9 mouse cellular contexts compared by ENCODE assay signal in genomic region chr5:66545573-66546141, GRCm38 (mm10).
DNase-seq lines count a peak whose midpoint lies in the region; ATAC-seq lines count a peak whose summit lies in the region.
"Had no signal": no experiment of that assay in that cellular context is flagged by ENCODE, and none has a peak within 500 bp of the region (broad histone marks: within the 10 kb centered on the region; RNA-seq: fewer than 3 reads in every experiment).

No protein-coding gene starts in this region.

- 0 out of 2 replicates have a peak, but pooled peaks cover 3% of the 10 kb centered on the region for H3K36me3 ChIP-seq in kidney, embryonic 15.5 days
- H3K36me3 ChIP-seq in forebrain, embryonic 11.5 days (ENCODE audit: control insufficient read depth, insufficient read depth, low read length), result no peaks in the 10 kb centered on the region
- no peaks in the 10 kb centered on the region for H3K36me3 ChIP-seq in midbrain, embryonic 11.5 days (ENCODE audit: control insufficient read depth, insufficient read depth, low read length)
- no peaks in the 10 kb centered on the region for H3K36me3 ChIP-seq in intestine, embryonic 15.5 days

- H3K9ac ChIP-seq in kidney, embryonic 15.5 days, result no peak overlapping the region
- no peak overlapping the region; the same call in 1 of the 2 replicates for H3K9ac ChIP-seq in forebrain, embryonic 11.5 days (ENCODE audit: low read length)
- H3K9ac ChIP-seq in midbrain, embryonic 11.5 days (ENCODE audit: low read length), result peak overlapping the region; percentile 40
- H3K9ac ChIP-seq in intestine, embryonic 15.5 days, result no peak overlapping the region

- H3K9me3 ChIP-seq in kidney, embryonic 15.5 days (replicated peaks), result 0 out of 2 replicates have a peak, but pooled peaks cover 5% of the 10 kb centered on the region
- no peaks in the 10 kb centered on the region for H3K9me3 ChIP-seq in forebrain, embryonic 11.5 days (ENCODE audit: control insufficient read depth, low read length)
- H3K9me3 ChIP-seq in midbrain, embryonic 11.5 days (ENCODE audit: control insufficient read depth, low read length), result peaks cover 7% of the 10 kb centered on the region; the same call in 1 of the 2 replicates
- no peaks in the 10 kb centered on the region for H3K9me3 ChIP-seq in intestine, embryonic 15.5 days

- 0 out of 2 replicates have a peak overlapping the region, but pooled peaks have one; percentile 37 for H3K27ac ChIP-seq in kidney, embryonic 15.5 days
- H3K27ac ChIP-seq in forebrain, embryonic 11.5 days (ENCODE audit: low read depth, low read length), result peak overlapping the region; percentile 68
- peak overlapping the region; percentile 85 for H3K27ac ChIP-seq in midbrain, embryonic 11.5 days (ENCODE audit: low read depth, low read length)
- no peak overlapping the region for H3K27ac ChIP-seq in intestine, embryonic 15.5 days

- ATAC-seq in kidney, embryonic 15.5 days (replicated peaks; ENCODE audit: low FRiP score), result peak; percentile 58; the same call in 1 of the 2 replicates
- ATAC-seq in forebrain, embryonic 11.5 days (replicated peaks; ENCODE audit: low FRiP score), result peak; percentile 90
- peak; percentile 93 for ATAC-seq in midbrain, embryonic 11.5 days (ENCODE audit: low FRiP score)
- no peak for ATAC-seq in intestine, embryonic 15.5 days
- ATAC-seq: Patski had no signal

- no peak overlapping the region for H3K4me2 ChIP-seq in kidney, embryonic 15.5 days
- H3K4me2 ChIP-seq in forebrain, embryonic 11.5 days (ENCODE audit: low read depth, low read length, severe bottlenecking), result peak overlapping the region; percentile 3; the same call in 1 of the 2 replicates
- H3K4me2 ChIP-seq in midbrain, embryonic 11.5 days, result peak overlapping the region; percentile 11; the same call in 1 of the 2 replicates
- H3K4me2 ChIP-seq in intestine, embryonic 15.5 days (replicated peaks), result no peak overlapping the region

- H3K4me1 ChIP-seq in kidney, embryonic 15.5 days, result peaks cover 21% of the 10 kb centered on the region
- peaks cover 3% of the 10 kb centered on the region; the same call in 1 of the 2 replicates for H3K4me1 ChIP-seq in forebrain, embryonic 11.5 days (replicated peaks; ENCODE audit: control insufficient read depth, insufficient read depth, low read length)
- peaks cover 10% of the 10 kb centered on the region for H3K4me1 ChIP-seq in midbrain, embryonic 11.5 days (ENCODE audit: control insufficient read depth, insufficient read depth, low read length)
- peaks cover 6% of the 10 kb centered on the region; the same call in 1 of the 2 replicates for H3K4me1 ChIP-seq in intestine, embryonic 15.5 days (replicated peaks)

- no peaks in the 10 kb centered on the region for H3K27me3 ChIP-seq in kidney, embryonic 15.5 days
- no peaks in the 10 kb centered on the region for H3K27me3 ChIP-seq in forebrain, embryonic 11.5 days (ENCODE audit: control insufficient read depth, insufficient read depth, low read length)
- H3K27me3 ChIP-seq in midbrain, embryonic 11.5 days (ENCODE audit: control insufficient read depth, insufficient read depth, low read length), result no peaks in the 10 kb centered on the region
- H3K27me3 ChIP-seq in intestine, embryonic 15.5 days (replicated peaks), result no peaks in the 10 kb centered on the region
- H3K27me3 ChIP-seq: Patski had no signal

- WGBS in kidney, embryonic 15.5 days, result 67% methylated on average over 10 of the region's 10 CpGs
- WGBS in forebrain, embryonic 11.5 days, result 15% methylated on average over 10 of the region's 10 CpGs
- WGBS in midbrain, embryonic 11.5 days, result 19% methylated on average over 10 of the region's 10 CpGs
- WGBS in intestine, embryonic 15.5 days, result 77% methylated on average over 10 of the region's 10 CpGs

- no peak overlapping the region for H3K4me3 ChIP-seq in kidney, embryonic 15.5 days (replicated peaks)
- no peak overlapping the region for H3K4me3 ChIP-seq in forebrain, embryonic 11.5 days (ENCODE audit: low read depth, low read length)
- no peak overlapping the region for H3K4me3 ChIP-seq in midbrain, embryonic 11.5 days (ENCODE audit: low read depth, low read length)
- H3K4me3 ChIP-seq in intestine, embryonic 15.5 days (replicated peaks), result no peak overlapping the region

- no peak for DNase-seq in kidney, adult 8-10 months
- DNase-seq in ZHBTc4 (ENCODE audit: low read depth, low spot score), result peak; percentile 23
- DNase-seq in forebrain, embryonic 11.5 days (ENCODE audit: low spot score), result peak; percentile 64
- DNase-seq in midbrain, embryonic 11.5 days (ENCODE audit: low spot score, missing footprints), result peak; percentile 94
- no peak for DNase-seq in natural killer cell, adult 2 months (ENCODE audit: low spot score in 2 of 2)
- no peak for DNase-seq in yolk sac, embryonic 10.5 days (ENCODE audit: low spot score)

Comparison
In these comparisons a context has a peak if more than half of its experiments do, and no peak if none do; other contexts are left out.
1. H3K4me2 ChIP-seq: peak in forebrain, embryonic 11.5 days (single experiment) and midbrain, embryonic 11.5 days (single experiment); none in kidney, embryonic 15.5 days (single experiment) and intestine, embryonic 15.5 days (single experiment).
2. DNase-seq: peak in ZHBTc4 (single experiment), forebrain, embryonic 11.5 days (single experiment) and midbrain, embryonic 11.5 days (single experiment); none in kidney, adult 8-10 months (0 of 2), natural killer cell, adult 2 months (0 of 2) and yolk sac, embryonic 10.5 days (single experiment).